Mouse (Mus musculus) intestine, postnatal 0 days (tissue): ENCODE results near the gene Akap7. TPM values are rescaled to one million over a fixed set of nuclear protein-coding genes. Genes with fewer than 3 reads are reported as not detected.

Experiments
- ATAC-seq: fragments of 200-750 bp; cut with Nextera tagmentation; 2 replicates; pipeline ENCODE4 v1.8.0; 2017; ENCODE audit warnings: mild to moderate bottlenecking, moderate TSS enrichment, moderate library complexity
- H3K27ac ChIP-seq: fragments of 300-500 bp; sonication (generic); 2 replicates; pipeline ENCODE4 v1.5.1; 2014; ENCODE audit warnings: mild to moderate bottlenecking, low read depth, low read length, moderate library complexity
- H3K27me3 ChIP-seq: fragments of 300-500 bp; sonication (generic); replicated peaks from 2 replicates; pipeline ENCODE4 v1.6.1; 2014; ENCODE audit warnings: low read length, mixed read lengths; ENCODE audit not compliant: control insufficient read depth, insufficient read depth
- H3K36me3 ChIP-seq: fragments of 300-500 bp; sonication (generic); 2 replicates; pipeline ENCODE4 v1.6.1; 2014; ENCODE audit warnings: mild to moderate bottlenecking, moderate library complexity; ENCODE audit not compliant: control insufficient read depth, insufficient read depth
- H3K4me1 ChIP-seq: fragments of 300-500 bp; sonication (generic); replicated peaks from 2 replicates; pipeline ENCODE4 v1.6.1; 2014; ENCODE audit warnings: antibody characterized with exemption, low read length, mixed read lengths; ENCODE audit not compliant: control insufficient read depth, insufficient read depth
- H3K4me2 ChIP-seq: fragments of 300-500 bp; sonication (generic); replicated peaks from 2 replicates; pipeline ENCODE4 v1.6.1; 2014; ENCODE audit warnings: low read depth, mild to moderate bottlenecking, moderate library complexity
- H3K4me3 ChIP-seq: fragments of 300-500 bp; sonication (generic); 2 replicates; pipeline ENCODE4 v1.5.1; 2014; ENCODE audit warnings: low read depth, low read length
- H3K9ac ChIP-seq: fragments of 300-500 bp; sonication (generic); 2 replicates; pipeline ENCODE4 v1.6.1; 2014; ENCODE audit warnings: mild to moderate bottlenecking, low read depth, low read length
- H3K9me3 ChIP-seq: fragments of 300-500 bp; sonication (generic); 2 replicates; pipeline ENCODE4 v1.6.1; 2016; ENCODE audit warnings: mixed run types; ENCODE audit not compliant: control insufficient read depth
- CTCF ChIP-seq: sonication (generic); IDR thresholded peaks from 2 replicates; pipeline ENCODE4 v1.5.1; 2016; ENCODE audit warnings: low read depth, mild to moderate bottlenecking, control low read depth, antibody characterized with exemption, moderate library complexity
- WGBS: fragments of 180-500 bp; shearing (Covaris S2); extraction: QIAGEN DNeasy Blood & Tissue Kit; methylation state at CpG from one replicate; pipeline ENCODE4 v1.1.7; 2014; 5-methylcytosine and 5-hydroxymethylcytosine counted together
- polyA plus RNA-seq: library from polyadenylated mRNA; unstranded; fragments of >200 nt; fragmentation: Nextera tagmentation; extraction: Ambion mirVana; gene quantifications from 2 replicates; pipeline ENCODE4 v1.2.1, GENCODE M21; 2015

The Akap7 gene
- polyA plus RNA-seq, 1 experiment from 2014 or later, result 42.3 TPM

- Histone ChIP-seq H3K4me2 (no peak overlapping the region), H3K9me3 (no peaks in the 10 kb centered on the region), H3K27me3 (no peaks in the 10 kb centered on the region), H3K4me3 (no peak overlapping the region), H3K9ac (no peak overlapping the region), H3K36me3 (no peaks in the 10 kb centered on the region), H3K27ac (no peak overlapping the region), H3K4me1 (no peaks in the 10 kb centered on the region)
- 76% methylated on average over 18 of the region's 18 CpGs for WGBS
- no peak for ATAC-seq
- no peak for TF ChIP-seq CTCF
These were observed 162.6 kb downstream of the Akap7 start for GRCm38 (mm10) chr10:25144787-25145761.

GRCm38 (mm10) chr10:25141781-25142180 is 165.9 kb downstream of the Akap7 start:
- Histone ChIP-seq H3K4me2 (no peak overlapping the region), H3K27me3 (no peaks in the 10 kb centered on the region), H3K27ac (no peak overlapping the region), H3K4me1 (no peaks in the 10 kb centered on the region), H3K36me3 (no peaks in the 10 kb centered on the region), H3K4me3 (no peak overlapping the region), H3K9me3 (no peaks in the 10 kb centered on the region), H3K9ac (no peak overlapping the region)
- WGBS, result 83% methylated on average over 1 of the region's 1 CpGs
- TF ChIP-seq CTCF, result no peak
- ATAC-seq, result no peak

GRCm38 (mm10) chr10:25140155-25140755 is 167.4 kb downstream of the Akap7 start:
- no peak overlapping the region for H3K4me2 ChIP-seq
- WGBS, result 31% methylated on average over 14 of the region's 14 CpGs

GRCm38 (mm10) chr10:25133581-25133980 is 174.1 kb downstream of the Akap7 start:
- Histone ChIP-seq H3K9me3 (no peaks in the 10 kb centered on the region), H3K4me3 (no peak overlapping the region), H3K27ac (no peak overlapping the region), H3K4me2 (no peak overlapping the region), H3K4me1 (no peaks in the 10 kb centered on the region; the same call in 1 of the 2 replicates), H3K27me3 (no peaks in the 10 kb centered on the region), H3K9ac (no peak overlapping the region), H3K36me3 (no peaks in the 10 kb centered on the region)
- TF ChIP-seq CTCF, result no peak
- WGBS, result 90% methylated on average over 1 of the region's 1 CpGs
- ATAC-seq, result no peak

More at GRCm38 (mm10) chr10:25140155-25140755, 167.4 kb downstream of the Akap7 start:
- Histone ChIP-seq H3K27ac (no peak overlapping the region), H3K27me3 (no peaks in the 10 kb centered on the region), H3K4me3 (no peak overlapping the region), H3K9ac (no peak overlapping the region), H3K36me3 (no peaks in the 10 kb centered on the region), H3K9me3 (no peaks in the 10 kb centered on the region), H3K4me1 (no peaks in the 10 kb centered on the region)
- no peak for ATAC-seq
- TF ChIP-seq CTCF, result no peak

GRCm38 (mm10) chr10:25128455-25128863 is 179.2 kb downstream of the Akap7 start:
- no peak overlapping the region for H3K27ac ChIP-seq
- no peaks in the 10 kb centered on the region; the same call in 1 of the 2 replicates for H3K4me1 ChIP-seq
- 59% methylated on average over 5 of the region's 5 CpGs for WGBS
- H3K4me2 ChIP-seq, result no peak overlapping the region
- H3K9me3 ChIP-seq, result no peaks in the 10 kb centered on the region
- TF ChIP-seq CTCF, result no peak
- no peaks in the 10 kb centered on the region for H3K36me3 ChIP-seq
- no peaks in the 10 kb centered on the region for H3K27me3 ChIP-seq
- no peak overlapping the region for H3K9ac ChIP-seq
- peak; percentile 60; the same call in 1 of the 2 replicates for ATAC-seq
- no peak overlapping the region for H3K4me3 ChIP-seq

- H3K4me1 ChIP-seq, result no peaks in the 10 kb centered on the region; the same call in 1 of the 2 replicates
- H3K27me3 ChIP-seq, result no peaks in the 10 kb centered on the region
- H3K4me3 ChIP-seq, result no peak overlapping the region
- ATAC-seq, result no peak
- 27% methylated on average over 2 of the region's 2 CpGs for whole genome bisulfite sequencing
- no peaks in the 10 kb centered on the region for H3K36me3 ChIP-seq
- no peak for TF ChIP-seq CTCF
- peak overlapping the region; percentile 2; the same call in 1 of the 2 replicates for H3K27ac ChIP-seq
- no peak overlapping the region for H3K9ac ChIP-seq
- H3K4me2 ChIP-seq, result no peak overlapping the region
- H3K9me3 ChIP-seq, result no peaks in the 10 kb centered on the region
These were observed 181.6 kb downstream of the Akap7 start for GRCm38 (mm10) chr10:25126035-25126434.
